Mouse (Mus musculus): ENCODE measurements around the gene Tmem19.

- TF ChIP-seq CTCF (IDR thresholded peaks at IDR 0.05; ENCODE audit: borderline replicate concordance, insufficient read depth, low read depth, low read length) (no peak), POLR2A (IDR thresholded peaks at IDR 0.05; ENCODE audit: borderline replicate concordance, insufficient read depth, low read length) (no peak)
These were observed 33.8 kb downstream of the Tmem19 start for GRCm38 (mm10) chr10:115328514-115328913.

Data from cerebellum, adult 2 months (tissue).